Mouse (Mus musculus) kidney, embryonic 14.5 days (tissue): ENCODE results near the gene Pank1. TPM values are rescaled to one million over a fixed set of nuclear protein-coding genes. Genes with fewer than 3 reads are reported as not detected.
A peak's percentile ranks its signal among the peaks of the same experiment; 100 is the strongest.

Experiments used
- ATAC-seq: fragments of 200-750 bp; cut with Nextera tagmentation; 2 replicates; pipeline ENCODE4 v1.8.0; 2017; ENCODE audit warnings: moderate number of reproducible peaks, mild to moderate bottlenecking, moderate TSS enrichment, moderate library complexity; ENCODE audit not compliant: low FRiP score, low TSS enrichment
- H3K27ac ChIP-seq: fragments of 300-500 bp; sonication (generic); 2 replicates; pipeline ENCODE4 v1.5.1; 2014; ENCODE audit warnings: low read depth, mild to moderate bottlenecking, low read length, moderate library complexity, mixed read lengths
- H3K27me3 ChIP-seq: fragments of 300-500 bp; sonication (generic); 2 replicates; pipeline ENCODE4 v1.6.1; 2014; ENCODE audit warnings: mild to moderate bottlenecking, low read length; ENCODE audit not compliant: control insufficient read depth, insufficient read depth
- H3K36me3 ChIP-seq: fragments of 300-500 bp; sonication (generic); 2 replicates; pipeline ENCODE4 v1.6.1; 2014; ENCODE audit warnings: low read length, mixed read lengths; ENCODE audit not compliant: control insufficient read depth, insufficient read depth
- H3K4me1 ChIP-seq: fragments of 300-500 bp; sonication (generic); 2 replicates; pipeline ENCODE4 v1.6.1; 2014; ENCODE audit warnings: low read length, mixed read lengths; ENCODE audit not compliant: control insufficient read depth, insufficient read depth
- H3K4me2 ChIP-seq: fragments of 300-500 bp; sonication (generic); replicated peaks from 2 replicates; pipeline ENCODE4 v1.6.1; 2014; ENCODE audit warnings: low read depth, mild to moderate bottlenecking, low read length
- H3K4me3 ChIP-seq: fragments of 300-500 bp; sonication (generic); 2 replicates; pipeline ENCODE4 v1.5.1; 2014; ENCODE audit warnings: mild to moderate bottlenecking, low read length
- H3K9ac ChIP-seq: fragments of 300-500 bp; sonication (generic); 2 replicates; pipeline ENCODE4 v1.6.1; 2014; ENCODE audit warnings: low read depth, mild to moderate bottlenecking, low read length, moderate library complexity
- H3K9me3 ChIP-seq: fragments of 300-500 bp; sonication (generic); 2 replicates; pipeline ENCODE4 v1.6.1; 2016; ENCODE audit warnings: low read length; ENCODE audit not compliant: control insufficient read depth
- WGBS: fragments of 180-500 bp; shearing (Covaris S2); extraction: QIAGEN DNeasy Blood & Tissue Kit; methylation state at CpG from one replicate; pipeline ENCODE4 v1.1.7; 2014; 5-methylcytosine and 5-hydroxymethylcytosine counted together
- polyA plus RNA-seq: library from polyadenylated mRNA; unstranded; fragments of >200 nt; fragmentation: Nextera tagmentation; extraction: Ambion mirVana; gene quantifications from 2 replicates; pipeline ENCODE4 v1.2.1, GENCODE M21; 2014

The Pank1 gene
- 10.2 and 10.7 TPM in 2 replicates for polyA plus RNA-seq

- H3K4me3 ChIP-seq, result peak within 1 kb of the TSS; percentile 90
- peak within 1 kb of the TSS; percentile 98 for H3K27ac ChIP-seq
- no peaks in the 10 kb centered on the region for H3K27me3 ChIP-seq
- H3K9ac ChIP-seq, result peak within 1 kb of the TSS; percentile 95
- no peaks in the 10 kb centered on the region for H3K36me3 ChIP-seq
- peak within 1 kb of the TSS; percentile 71 for H3K4me2 ChIP-seq
- under 1% methylated on average over 81 of the region's 96 CpGs for WGBS
- no peaks in the 10 kb centered on the region for H3K9me3 ChIP-seq
- ATAC-seq, result peak; percentile 78
- H3K4me1 ChIP-seq, result 0 out of 2 replicates have a peak, but pooled peaks cover 10% of the 10 kb centered on the region
Measured at GRCm38 (mm10) chr19:34878603-34879541, at the start of gene Pank1. Gene Pank1, minus strand, starts transcription at chr19:34879455.

GRCm38 (mm10) chr19:34922603-34922963 is 43.3 kb upstream of the Pank1 start:
- peak overlapping the region; percentile 69 for H3K9ac ChIP-seq
- H3K27ac ChIP-seq, result peak overlapping the region; percentile 5
- no peaks in the 10 kb centered on the region; the same call in 1 of the 2 replicates for H3K36me3 ChIP-seq
- peak overlapping the region; percentile 48 for H3K4me2 ChIP-seq
- peak overlapping the region; percentile 67 for H3K4me3 ChIP-seq
- no peaks in the 10 kb centered on the region for H3K9me3 ChIP-seq
- no peaks in the 10 kb centered on the region for H3K27me3 ChIP-seq
- no peak for ATAC-seq
- WGBS, result under 1% methylated on average over 9 of the region's 9 CpGs
- no peaks in the 10 kb centered on the region for H3K4me1 ChIP-seq

DNA sequence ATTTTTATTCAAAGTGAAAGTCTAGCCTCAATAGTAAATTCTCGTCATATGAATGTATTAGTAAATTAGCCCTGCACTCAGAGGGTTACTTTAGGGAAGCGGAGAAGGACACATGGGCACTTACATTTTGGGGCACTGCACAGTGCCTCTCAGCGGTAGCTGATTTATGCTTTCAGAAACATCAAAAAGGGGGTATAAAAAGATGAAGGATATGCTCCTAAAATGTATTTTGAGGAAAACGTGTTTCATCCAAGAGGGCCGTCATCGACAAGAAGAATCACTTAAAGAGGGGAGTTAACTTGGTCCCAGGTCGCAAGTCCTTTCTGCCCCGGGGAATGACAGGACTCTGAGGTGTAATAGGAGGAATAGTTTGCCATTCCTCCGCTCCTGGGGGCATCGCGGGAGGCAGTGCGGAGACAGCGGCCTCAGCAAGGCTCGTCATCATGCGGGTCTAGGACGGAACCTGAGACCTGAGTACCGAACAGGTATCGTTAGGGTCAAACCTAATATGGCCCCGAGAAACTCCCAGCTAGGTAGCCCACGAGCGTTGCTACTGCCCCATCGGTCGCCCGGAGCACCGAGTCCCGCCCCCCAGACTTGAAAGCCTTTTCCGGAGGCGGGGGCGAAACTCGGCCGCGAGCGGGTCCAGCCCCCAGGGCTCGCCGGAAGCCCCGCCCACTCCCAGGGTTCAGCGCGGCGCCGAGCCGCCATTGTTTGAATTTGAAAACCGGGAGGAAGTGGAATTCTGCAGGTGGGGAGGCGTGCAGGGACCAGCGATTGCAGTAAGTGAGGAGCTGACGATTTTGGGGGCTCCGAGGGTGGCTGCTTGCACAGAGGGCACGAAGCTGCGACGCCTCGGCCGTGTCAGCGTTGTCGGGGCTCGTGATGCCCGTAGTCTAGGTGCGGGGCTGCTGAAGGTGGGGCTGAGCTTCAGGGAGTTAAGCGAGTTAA is 42.7 kb upstream of the Pank1 start, which contains the start of gene Kif20b:
TSS of gene Kif20b (plus strand) at position 710 of the 951 bp plus-strand sequence.
- Histone ChIP-seq H3K27ac (peak within 1 kb of the TSS; percentile 10), H3K36me3 (no peaks in the 10 kb centered on the region; the same call in 1 of the 2 replicates), H3K9me3 (no peaks in the 10 kb centered on the region), H3K27me3 (no peaks in the 10 kb centered on the region), H3K4me1 (no peaks in the 10 kb centered on the region), H3K4me3 (peak within 1 kb of the TSS; percentile 67), H3K9ac (peak within 1 kb of the TSS; percentile 69), H3K4me2 (peak within 1 kb of the TSS; percentile 61)
- ATAC-seq, result peak; percentile 96
- WGBS, result under 1% methylated on average over 57 of the region's 57 CpGs

DNA sequence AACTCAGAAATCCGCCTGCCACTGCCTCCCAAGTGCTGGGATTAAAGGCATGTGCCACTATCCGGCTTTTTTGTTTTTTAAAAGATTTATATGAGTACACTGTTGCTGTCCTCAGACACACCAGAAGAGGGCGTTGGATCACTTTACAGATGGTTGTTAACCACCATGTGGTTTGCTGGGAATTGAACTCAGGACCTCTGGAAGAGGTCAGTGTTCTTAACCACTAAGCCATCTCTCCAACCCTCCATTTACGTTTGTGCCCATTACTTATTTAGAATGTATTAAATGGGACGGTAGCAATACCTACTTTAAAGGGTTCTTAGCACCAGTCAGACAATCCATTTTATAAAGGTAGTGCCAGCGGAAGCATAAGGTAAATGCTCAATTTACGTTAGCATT is 42.0 kb upstream of the Pank1 start:
- H3K4me1 ChIP-seq, result no peaks in the 10 kb centered on the region
- 0 out of 2 replicates have a peak, but pooled peaks have one; percentile 7 for ATAC-seq
- 23% methylated on average over 7 of the region's 7 CpGs for WGBS
- no peaks in the 10 kb centered on the region; the same call in 1 of the 2 replicates for H3K36me3 ChIP-seq
- H3K27me3 ChIP-seq, result no peaks in the 10 kb centered on the region
- H3K27ac ChIP-seq, result no peak overlapping the region
- peak overlapping the region; percentile 67 for H3K4me3 ChIP-seq
- H3K9me3 ChIP-seq, result no peaks in the 10 kb centered on the region
- peak overlapping the region; percentile 61 for H3K4me2 ChIP-seq
- peak overlapping the region; percentile 69; the same call in 1 of the 2 replicates for H3K9ac ChIP-seq

- no peak for ATAC-seq
- H3K9ac ChIP-seq, result no peak overlapping the region
- no peaks in the 10 kb centered on the region for H3K9me3 ChIP-seq
- WGBS, result 79% methylated on average over 3 of the region's 3 CpGs
- no peak overlapping the region for H3K4me2 ChIP-seq
- H3K36me3 ChIP-seq, result no peaks in the 10 kb centered on the region; the same call in 1 of the 2 replicates
- no peaks in the 10 kb centered on the region for H3K27me3 ChIP-seq
- no peak overlapping the region for H3K4me3 ChIP-seq
- no peak overlapping the region for H3K27ac ChIP-seq
- H3K4me1 ChIP-seq, result no peaks in the 10 kb centered on the region
Measured at GRCm38 (mm10) chr19:34920531-34920930, 41.3 kb upstream of the Pank1 start.

DNA sequence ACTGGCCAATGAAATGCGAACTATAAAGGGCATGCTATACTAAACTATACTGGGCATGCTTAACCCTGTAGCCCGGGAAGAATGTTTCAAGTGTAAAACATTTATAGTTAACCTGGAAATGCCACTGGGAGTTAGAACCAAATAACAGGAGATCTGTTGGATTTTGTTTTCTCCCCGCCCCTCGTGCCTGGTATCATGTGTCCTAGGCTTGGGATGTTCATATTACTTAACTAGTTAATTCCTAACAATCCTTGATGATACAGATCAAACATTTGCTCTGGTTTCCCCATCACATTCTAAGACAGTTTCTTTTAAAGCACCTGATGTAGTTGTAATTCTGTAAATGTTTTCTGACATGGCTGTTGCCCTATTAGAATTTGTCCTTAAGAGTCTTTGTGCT is 40.8 kb upstream of the Pank1 start:
- no peaks in the 10 kb centered on the region; the same call in 1 of the 2 replicates for H3K36me3 ChIP-seq
- H3K4me1 ChIP-seq, result no peaks in the 10 kb centered on the region
- no peak overlapping the region for H3K27ac ChIP-seq
- H3K4me3 ChIP-seq, result no peak overlapping the region
- WGBS, result 83% methylated on average over 4 of the region's 4 CpGs
- no peak overlapping the region for H3K4me2 ChIP-seq
- ATAC-seq, result no peak
- no peak overlapping the region for H3K9ac ChIP-seq
- H3K9me3 ChIP-seq, result no peaks in the 10 kb centered on the region
- no peaks in the 10 kb centered on the region for H3K27me3 ChIP-seq

DNA sequence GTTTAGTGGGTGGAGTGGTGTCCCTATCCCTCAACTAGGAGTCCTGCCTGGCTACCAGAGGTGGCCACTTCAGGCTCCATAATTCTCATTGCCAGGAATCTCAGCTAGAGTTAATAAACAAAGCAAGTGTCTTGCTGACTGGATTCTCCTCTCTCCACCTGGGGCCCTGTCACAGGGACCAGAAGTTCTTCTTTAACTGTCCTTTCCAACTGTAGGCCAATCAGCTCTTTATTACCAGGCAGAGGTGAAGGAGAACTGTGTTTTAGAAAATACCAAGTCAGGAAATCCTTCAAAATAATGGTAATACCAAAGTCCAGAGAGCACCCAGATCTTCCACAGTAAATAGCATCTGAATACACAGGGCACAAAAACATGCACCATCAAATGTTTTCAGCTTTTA is 33.1 kb upstream of the Pank1 start:
- no peak overlapping the region for H3K27ac ChIP-seq
- H3K4me1 ChIP-seq, result no peaks in the 10 kb centered on the region
- no peaks in the 10 kb centered on the region for H3K36me3 ChIP-seq
- no peaks in the 10 kb centered on the region for H3K27me3 ChIP-seq
- no peak for ATAC-seq
- no peak overlapping the region for H3K4me2 ChIP-seq
- H3K4me3 ChIP-seq, result no peak overlapping the region
- H3K9ac ChIP-seq, result no peak overlapping the region
- no peaks in the 10 kb centered on the region for H3K9me3 ChIP-seq

- Histone ChIP-seq H3K4me3 (no peak overlapping the region), H3K36me3 (no peaks in the 10 kb centered on the region), H3K27ac (no peak overlapping the region), H3K27me3 (no peaks in the 10 kb centered on the region), H3K9ac (no peak overlapping the region), H3K9me3 (0 out of 2 replicates have a peak, but pooled peaks cover 2% of the 10 kb centered on the region), H3K4me1 (no peaks in the 10 kb centered on the region), H3K4me2 (no peak overlapping the region)
- no peak for ATAC-seq
- WGBS, result 88% methylated on average over 5 of the region's 5 CpGs
Measured at GRCm38 (mm10) chr19:34906772-34907171, 27.5 kb upstream of the Pank1 start.
